Mouse (Mus musculus): ENCODE data around the gene Irs2.

Irs2 gene

DNA sequence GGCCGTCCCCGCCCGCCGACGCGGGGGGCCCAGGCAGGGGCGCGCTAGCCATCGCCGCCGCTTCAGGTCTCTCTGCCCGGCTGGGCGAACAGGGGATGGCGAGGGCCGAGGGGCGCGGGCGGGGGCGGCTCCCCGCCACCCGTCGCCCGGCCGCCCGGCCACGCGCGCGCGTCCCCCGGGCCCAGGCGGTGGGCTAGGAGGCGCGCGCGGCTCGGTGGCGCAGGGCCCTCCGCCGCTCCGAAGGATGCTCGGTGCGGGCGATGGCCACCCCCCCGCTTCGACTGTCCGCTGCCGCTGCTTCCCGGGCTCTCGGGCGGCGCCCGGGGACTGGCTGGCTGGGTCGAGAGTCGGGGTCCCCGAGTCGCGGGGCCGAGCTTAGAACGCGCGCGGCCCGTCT lies at the start of gene Irs2:
Gene Irs2, minus strand, starts transcription at position 80 of the 397 bp plus-strand sequence.
- no peak for DNase-seq (ENCODE audit: low spot score)

DNA sequence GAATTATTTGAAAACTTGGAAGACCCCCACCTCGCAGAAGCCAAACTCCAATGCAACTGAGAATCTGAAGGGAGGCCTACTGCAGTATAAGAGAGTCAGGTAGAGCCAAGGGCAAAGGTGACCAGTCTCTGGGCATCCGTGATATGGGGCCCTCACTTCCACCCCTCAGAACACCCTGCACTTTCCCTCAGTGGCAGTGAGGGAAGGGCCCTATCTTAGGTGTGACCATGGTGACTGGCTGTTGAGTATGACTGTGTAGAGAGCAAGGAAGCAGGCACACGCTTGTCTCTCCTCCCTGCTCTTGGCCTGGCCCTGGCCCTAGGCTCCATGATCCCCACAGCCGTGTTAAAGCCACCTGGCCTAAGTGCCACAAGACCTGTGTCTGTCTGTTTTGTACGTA lies 48.4 kb upstream of the Irs2 start:
- no peak for DNase-seq (ENCODE audit: low spot score)

DNA sequence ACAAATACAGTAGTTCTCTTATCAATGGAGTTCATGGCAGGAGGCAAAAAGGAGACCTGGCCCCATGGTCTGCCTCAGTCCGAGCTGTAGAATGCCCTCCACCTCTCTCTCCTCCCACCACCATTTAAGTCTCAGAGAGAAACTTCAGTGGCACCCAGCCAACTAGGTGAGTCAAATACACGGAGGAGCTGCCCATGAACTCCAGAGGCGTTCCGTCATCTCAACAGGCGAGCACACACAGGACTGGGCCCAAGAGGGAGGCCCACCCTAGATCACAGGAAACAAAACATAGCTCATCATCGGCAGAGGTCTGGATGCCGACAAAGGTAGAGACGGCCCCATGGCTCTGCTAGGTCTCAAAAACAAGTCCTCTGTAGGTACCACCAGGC lies 47.9 kb upstream of the Irs2 start:
- DNase-seq (ENCODE audit: low spot score) = no peak

DNA sequence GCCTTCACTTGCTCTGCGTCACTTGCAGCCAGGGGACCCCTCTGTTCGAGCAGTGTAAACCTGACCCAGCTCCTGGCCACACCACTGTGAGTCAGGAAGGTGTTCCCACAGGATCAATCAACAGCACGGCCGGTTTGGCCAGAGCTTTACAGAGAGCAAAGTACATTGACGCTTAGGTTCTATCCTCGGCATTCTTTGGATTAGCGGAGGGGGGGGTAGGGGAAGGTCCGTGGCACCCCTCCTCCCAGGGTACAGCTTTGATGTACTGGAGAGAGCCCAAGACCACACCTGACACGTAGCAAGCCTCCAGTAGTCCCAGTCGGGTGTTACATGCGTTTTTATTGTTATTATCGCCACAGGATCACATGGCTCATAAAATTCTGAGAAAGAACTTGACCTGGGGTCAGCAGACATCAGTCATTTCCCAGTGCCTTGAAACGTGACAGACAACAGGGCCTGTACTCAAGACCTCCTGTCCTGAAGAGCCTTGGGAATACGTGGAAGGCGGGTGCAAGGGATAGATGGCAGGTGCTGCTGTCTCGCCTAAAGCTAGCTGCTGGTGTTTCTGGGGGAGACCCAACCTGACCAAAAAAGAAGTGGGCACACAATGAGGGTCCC lies 47.4 kb upstream of the Irs2 start:
- no peak for DNase-seq (ENCODE audit: low spot score)

DNA sequence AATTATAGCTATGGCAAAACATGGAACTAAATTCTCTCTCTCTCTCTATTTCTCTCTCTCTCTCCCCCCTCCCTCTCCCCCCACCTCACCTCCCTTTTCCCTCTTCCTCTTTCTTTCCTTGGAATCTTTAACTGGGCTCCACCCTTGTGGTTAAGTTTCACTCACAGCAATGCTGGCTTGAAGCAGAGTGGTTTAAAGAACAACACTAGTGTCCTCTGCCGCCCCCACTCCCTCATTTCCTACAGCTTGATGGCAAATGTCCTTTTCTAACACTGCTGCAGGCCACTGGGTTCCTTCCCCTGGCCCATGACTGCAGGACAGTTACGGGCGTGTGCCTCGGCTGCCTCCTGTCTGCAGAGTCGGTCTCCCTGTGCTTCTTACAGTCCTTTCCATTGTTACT lies 41.6 kb upstream of the Irs2 start:
- DNase-seq (ENCODE audit: low spot score) = no peak

DNA sequence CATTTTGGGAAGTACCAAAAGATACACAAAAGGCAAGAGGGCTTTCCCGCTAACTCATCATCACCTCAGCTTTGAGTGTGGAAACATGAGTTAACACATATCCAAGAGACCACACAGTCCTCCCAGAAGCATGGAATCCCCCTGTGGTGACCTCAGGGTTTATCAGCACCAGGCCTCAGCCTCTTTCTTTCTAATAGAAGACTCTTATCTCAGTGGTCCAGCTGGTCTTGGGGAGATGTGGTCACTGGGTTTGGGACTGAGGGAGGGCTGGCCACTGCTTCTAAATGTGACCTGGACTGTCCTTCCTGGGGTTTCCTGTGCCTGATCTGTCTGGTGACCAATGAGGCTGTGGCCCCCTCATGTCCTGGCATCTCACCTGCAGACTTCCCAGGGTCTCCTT lies 39.6 kb upstream of the Irs2 start:
- no peak for DNase-seq (ENCODE audit: low spot score)

DNA sequence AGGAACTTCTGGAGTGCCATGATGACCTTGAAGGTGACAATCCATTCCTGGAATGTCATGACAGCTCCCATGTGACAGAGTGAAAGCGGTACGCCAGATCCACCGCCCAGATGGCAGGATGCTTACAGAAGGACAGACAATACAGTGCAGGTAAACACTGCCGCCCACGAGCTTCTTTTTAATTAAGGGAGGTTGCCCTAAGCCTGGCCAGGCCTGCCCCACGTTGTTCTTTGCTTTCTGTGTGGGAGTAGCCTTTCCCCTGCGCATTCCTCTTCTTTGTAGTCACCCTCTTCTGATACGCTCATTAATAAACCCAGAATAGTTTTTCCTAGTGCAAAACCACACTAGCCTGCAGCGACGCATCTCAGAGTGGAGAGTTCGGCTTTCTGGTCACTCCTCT lies 36.4 kb upstream of the Irs2 start:
- no peak for DNase-seq (ENCODE audit: low spot score)

DNA sequence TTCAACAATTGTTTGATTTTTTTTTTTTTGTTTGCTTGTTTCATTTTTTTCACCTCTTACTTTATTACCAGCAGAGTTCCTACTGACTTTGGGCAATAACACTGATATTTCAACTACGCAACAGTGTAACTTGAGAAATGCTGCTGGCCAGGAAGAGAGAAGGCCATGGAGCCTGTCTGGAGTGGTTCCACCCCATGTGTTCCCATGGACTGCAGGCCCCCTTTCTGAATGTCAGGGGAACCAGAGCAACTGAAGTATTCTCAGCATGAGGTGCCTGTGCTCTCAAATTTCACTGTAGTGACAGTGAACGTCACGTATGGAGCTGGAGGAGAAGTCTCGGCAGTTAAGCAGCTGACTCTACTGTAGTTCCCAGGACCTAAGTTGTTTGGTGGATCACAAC lies 35.3 kb upstream of the Irs2 start:
- DNase-seq (ENCODE audit: low spot score) = no peak

DNA sequence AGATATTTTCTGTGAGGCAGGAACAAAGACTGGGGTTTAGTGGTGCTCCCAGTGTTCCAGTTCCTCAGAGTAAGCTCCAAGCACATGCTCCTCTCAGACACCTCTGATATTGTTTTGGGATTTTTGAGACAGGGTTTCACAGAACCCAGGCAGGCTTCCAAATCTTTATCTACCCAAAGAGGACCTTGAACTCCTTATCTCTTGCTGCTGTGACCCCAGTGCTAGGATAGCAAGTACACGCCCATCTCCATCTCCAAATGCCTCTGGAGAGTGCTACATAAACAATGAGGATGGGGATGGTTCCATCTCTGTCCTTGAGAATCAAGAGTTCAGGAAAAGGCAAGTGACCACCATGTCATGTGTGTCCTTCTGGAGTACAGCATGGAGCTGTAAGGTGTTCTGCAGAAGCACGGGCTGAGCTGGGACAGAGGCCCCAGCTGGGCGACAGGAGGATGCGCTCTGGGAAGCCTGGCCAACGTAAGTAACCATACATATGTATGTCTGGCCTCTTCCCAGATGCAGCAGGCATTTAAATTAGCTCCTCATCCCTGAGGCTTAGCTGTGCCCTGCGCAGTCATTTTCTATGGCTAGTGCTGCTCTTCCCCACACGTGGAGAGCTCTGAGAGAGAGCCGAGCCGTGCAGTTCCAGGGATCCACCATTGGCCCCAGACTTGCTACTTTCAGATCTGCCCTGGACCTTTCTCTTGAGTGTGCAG lies 34.8 kb upstream of the Irs2 start:
- DNase-seq (ENCODE audit: low spot score) = no peak

DNA sequence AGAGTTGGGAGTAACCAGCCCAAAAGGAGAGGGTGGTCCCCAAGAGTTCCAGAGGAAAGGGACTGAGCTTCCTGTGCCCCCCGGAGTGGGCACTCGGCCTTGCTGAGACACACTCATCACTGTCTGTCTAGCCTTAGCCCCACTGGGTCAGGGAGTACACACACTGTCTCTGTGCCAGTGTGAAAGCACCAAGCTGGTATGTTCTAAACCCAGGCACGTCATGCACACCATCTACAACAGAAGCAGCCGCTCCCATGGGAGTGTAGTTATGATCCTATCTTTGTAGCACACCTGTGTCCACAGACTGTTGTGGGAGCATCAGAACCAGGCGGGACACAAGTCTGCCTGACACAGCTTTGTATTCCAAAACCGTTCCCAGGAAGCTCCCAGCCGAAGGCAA lies 31.8 kb upstream of the Irs2 start:
- no peak for DNase-seq (ENCODE audit: low spot score)

DNA sequence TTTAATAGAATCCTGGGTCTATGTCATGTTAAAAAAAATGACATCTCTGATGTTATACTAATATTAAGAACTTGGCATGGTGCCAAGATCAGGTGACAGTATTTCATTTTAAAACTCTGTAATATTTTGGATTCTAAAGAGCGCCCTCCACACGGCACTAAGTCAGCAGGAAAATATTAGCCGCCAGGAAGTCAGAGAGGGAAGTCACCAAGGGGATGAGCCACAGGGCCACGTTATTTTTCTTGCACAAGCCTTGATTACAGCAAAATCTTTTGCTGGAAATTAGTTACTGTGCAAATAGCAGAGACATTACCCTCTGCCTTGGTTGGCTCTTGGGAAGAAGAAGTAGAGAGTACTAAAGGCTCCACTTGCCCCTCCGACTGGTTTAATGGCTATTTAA lies 30.5 kb upstream of the Irs2 start:
- no peak for DNase-seq (ENCODE audit: low spot score)

DNA sequence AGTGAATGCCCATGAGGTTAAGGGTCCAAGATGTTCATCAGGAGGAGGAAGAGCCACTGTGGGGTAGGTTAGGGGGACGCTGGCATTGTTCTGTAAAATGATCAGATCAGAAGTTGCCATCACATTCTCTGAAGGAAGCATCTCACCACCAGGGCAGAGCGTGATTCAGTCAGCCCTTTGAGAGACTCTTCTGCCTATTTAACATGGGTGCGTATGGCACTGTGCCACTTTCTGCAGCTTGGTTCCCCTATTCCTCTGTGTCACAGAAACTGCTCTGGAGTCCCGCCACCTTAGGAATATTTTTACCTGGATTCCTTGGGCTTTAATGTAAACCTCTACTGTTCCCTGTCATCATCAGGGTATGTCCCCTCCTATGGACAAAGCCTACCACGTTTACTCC lies 30.1 kb upstream of the Irs2 start:
- DNase-seq (ENCODE audit: low spot score) = no peak

DNA sequence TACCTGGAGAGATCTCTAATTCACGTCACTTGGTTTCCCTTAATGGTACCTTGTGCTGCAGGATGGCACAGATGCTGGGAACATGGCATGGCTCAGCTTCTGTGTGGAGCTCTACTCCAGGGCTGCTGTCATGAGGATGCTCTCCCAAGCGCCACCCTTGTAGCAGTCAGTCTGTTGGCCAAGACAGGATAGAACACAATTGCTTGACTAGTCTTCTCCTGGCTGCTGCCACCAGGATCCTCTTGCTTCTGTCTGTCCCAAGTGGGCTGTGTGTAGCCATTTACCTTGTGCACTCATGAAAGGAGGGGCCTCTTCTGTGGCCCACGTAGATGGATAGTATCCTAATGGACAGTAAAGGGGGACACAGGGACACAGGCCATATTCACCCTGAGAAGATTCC lies 28.5 kb upstream of the Irs2 start:
- no peak for DNase-seq (ENCODE audit: low spot score)

DNA sequence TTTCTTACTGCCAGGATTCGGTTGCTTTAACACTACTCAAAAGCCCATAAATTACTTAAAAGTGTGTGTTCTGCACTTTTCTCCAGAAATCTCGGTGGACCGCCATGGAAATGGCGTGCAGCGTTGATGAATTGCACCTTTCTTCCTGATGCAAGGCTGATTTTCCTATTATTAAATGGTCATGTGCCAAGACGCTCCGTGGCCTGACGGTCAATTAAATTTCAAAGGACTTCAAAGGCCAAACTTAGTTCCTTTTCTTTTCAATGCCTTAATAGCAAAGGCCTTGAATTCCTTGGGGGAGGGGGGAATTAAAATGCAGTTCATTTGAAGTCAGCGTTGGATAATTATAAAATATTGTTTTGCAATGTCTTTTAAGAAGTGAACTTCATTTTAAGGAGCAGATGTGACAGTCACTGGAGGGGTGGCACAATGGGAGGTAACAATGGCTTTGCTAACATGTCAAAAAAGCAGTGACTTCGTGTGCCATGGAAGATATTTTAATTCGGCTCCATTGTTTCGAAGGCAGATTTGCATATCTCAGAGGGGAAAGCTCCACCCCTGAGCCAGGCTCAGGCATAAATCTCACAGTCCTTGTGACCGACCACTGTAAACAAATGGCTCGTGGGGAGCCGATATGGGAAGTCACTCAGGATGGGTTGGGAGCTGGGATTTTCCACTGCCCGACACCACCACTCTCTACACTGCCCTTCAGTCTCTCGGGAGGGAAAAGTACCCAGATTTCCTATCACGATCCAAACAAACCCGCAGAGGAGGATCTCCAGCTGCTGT lies 27.6 kb upstream of the Irs2 start:
- DNase-seq (ENCODE audit: low spot score) = no peak

DNA sequence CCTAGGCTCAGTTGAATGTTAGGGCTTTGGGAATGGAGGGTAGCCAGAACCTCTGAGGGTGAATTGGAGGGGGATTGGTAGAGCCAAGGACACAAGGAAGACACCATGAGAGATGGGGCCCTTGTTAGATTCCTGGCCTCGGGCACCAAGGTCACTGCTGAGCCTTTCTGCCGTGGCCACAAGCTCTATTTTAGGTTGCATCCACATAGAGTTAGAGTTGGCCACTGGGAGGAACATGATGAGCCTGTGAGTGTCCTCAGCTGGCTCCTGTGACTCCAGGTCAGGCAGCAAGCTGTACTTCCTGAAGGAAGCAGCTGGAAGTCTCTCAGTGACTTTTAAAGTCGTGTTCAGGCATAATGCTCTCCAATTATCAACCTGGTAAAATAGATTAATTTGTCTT lies 16.6 kb upstream of the Irs2 start:
- DNase-seq (ENCODE audit: low spot score) = no peak

DNA sequence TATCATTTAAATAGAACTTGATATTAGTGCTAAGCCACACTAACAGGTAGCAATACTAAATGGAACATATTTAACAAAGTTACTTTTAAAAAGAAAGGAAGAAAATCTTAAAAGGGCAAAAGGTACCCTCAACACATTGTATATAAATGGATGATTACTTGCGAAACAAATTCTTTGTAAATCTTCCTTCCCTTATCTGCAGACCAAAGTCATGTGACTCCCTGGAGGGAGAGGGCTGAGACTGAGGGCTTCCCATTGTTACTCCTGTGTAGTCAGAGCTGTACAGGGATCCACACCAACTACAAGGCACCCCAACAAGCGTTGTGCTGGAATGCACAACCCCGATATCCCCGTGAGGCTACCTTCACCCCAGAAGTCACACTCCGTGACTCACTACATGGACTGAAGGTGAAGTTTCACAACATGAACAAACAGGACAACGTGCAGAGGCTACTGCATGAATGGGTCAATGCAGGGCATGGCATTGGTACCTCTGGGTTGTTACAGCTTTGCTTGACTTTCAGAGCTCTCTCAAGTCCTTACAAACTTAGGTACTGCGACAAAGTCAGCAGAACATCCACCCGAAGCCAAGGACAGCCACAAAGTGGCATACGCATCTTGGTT lies 12.8 kb upstream of the Irs2 start:
- no peak for DNase-seq (ENCODE audit: low spot score)

DNA sequence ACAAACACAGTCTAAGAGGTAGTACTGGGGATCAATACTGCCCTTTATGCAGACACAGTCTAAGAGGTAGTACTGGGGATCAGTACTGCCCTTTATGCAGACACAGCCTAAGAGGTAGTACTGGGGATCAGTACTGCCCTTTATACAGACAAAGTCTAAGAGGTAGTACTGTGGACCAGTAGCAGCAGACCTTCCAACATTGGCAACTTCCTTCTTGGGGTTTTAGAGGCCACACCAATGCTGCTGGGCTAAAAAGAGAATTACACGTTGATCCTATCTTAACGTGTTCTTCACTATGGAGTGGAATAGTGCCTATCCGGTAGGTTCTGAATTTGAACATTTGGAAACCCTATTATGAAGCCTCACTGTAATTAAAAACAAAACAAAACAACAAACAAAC lies 7.4 kb upstream of the Irs2 start:
- DNase-seq (ENCODE audit: low spot score) = no peak

DNA sequence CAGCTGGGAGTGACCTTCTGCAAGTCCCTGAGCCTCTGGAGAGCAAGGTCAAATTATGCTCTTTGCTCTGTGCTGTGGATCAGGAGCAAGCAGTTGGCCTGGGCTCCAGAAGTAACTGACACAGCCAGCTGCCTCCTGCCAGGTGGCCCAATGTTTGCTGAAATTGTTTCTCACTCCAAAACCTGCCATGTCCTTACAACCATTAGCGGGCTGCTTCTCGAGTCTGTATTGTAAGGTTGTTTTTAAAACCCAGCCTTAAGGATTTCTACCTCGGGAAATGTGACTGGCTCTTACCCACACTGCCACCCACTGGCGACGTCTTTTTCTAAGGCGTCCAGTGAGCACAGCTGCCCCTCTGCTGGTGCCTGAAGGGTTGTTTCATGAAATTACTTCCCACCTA lies 5.0 kb upstream of the Irs2 start:
- DNase-seq (ENCODE audit: low spot score) = no peak

DNA sequence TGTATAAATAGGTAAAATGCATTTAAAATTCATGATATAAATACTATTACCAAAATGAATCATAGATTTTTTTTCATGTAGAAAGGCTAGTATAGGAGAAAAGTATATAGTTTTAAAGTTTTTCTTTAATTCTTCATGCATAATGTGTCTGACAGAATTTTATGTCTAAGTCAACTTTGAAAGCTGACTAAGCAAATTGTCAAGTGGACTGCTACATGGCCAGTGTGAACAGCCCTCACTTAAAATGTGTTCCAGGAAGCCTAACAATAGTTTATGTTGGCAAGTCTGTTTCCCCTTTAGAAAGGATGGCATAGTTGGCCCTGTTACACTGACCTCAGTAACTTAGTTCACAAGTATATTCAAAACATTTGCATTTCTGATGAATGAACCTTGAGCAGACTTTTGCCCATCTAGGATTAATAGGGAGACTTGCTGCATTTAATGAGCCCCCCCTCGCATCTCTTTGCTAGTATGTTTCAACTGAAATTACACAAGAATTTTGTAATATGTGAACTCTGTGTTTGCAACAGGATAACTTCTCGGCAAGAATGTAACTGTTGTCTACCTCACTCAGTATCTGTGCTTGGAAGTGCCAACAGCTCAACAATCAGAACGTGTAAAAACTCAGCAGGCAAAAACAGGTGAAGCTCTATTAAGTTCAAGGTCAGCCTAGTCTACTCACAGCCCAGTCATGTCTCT lies 3.7 kb upstream of the Irs2 start:
- DNase-seq (ENCODE audit: low spot score) = no peak

DNA sequence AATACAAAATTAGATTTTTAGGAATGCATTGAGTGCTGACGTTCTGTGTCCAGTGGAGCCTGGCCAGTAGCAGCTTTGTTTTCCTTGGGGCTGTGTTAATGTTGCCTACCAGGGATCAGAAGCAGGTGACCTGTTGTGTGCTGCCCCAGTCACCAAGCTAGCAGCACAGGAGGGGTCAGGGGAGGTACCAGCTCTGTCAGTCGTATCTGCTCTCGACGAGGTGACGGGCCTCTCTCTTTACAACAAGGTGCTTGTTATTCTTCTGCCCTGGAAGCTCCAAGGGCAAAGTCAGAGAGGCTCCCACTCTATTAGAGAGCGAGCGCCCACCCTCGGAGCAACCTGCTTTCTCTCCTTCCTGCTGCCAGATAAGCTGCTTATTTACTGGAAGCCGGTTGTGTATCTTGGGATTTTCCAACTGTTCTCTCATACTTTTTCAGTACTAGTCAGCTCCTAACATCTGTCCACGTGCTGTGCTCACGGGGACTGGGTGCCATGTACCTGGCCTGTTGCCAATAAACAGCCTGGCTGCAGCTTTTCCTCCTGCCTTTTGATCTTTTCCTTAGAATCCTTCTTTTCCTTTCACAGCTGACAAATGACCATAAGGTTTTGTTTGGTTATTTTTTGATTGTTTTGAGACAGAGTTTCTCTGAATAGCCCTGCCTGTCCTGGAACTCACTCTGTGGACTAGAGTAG lies 2.8 kb upstream of the Irs2 start:
- no peak for DNase-seq (ENCODE audit: low spot score)

DNA sequence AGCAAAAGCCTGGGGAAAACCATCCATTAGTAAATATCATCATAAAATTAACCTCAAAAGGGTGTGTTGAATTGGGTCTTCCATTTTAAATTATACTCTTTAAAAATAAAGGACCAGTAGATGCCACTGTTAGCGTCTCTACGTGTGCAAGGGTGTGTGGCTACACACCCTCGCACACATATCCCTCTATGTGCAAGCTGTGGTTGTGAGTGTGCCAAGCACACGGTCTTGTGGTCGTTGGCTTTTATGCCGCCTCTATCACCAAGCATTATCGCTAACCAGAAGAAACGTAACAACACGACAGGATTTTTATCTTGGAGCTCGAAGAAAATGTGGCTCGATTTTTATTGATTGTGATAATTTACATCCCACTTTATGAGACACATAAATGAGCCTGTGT lies 2.1 kb upstream of the Irs2 start:
- DNase-seq (ENCODE audit: low spot score) = no peak

Measured in ovary, postnatal 10 days (tissue).